Mouse (Mus musculus) ES-Bruce4 (cell line): ENCODE results near the gene Kcnq1. TPM values are rescaled to one million over a fixed set of nuclear protein-coding genes. Genes with fewer than 3 reads are reported as not detected.

Source experiments
- H3K27ac ChIP-seq: 2 replicates; pipeline ENCODE4 v1.5.1; 2012; ENCODE audit warnings: low read length, inconsistent platforms; ENCODE audit not compliant: insufficient read depth
- H3K27me3 ChIP-seq: 2 replicates; pipeline ENCODE4 v1.6.1; 2012; ENCODE audit warnings: mild to moderate bottlenecking, low read length, inconsistent platforms; ENCODE audit not compliant: control insufficient read depth, poor library complexity, insufficient read depth, severe bottlenecking
- H3K36me3 ChIP-seq: 2 replicates; pipeline ENCODE4 v1.6.1; 2012; ENCODE audit warnings: inconsistent platforms, mild to moderate bottlenecking, low read length, moderate library complexity; ENCODE audit not compliant: control insufficient read depth, poor library complexity, insufficient read depth, severe bottlenecking
- H3K4me1 ChIP-seq: one replicate; pipeline ENCODE4 v1.8.1; 2011; ENCODE audit warnings: low read length; ENCODE audit not compliant: control insufficient read depth, insufficient read depth
- H3K4me3 ChIP-seq: 2 replicates; pipeline ENCODE4 v1.5.1; 2011; ENCODE audit warnings: low read depth, mild to moderate bottlenecking, low read length
- H3K9ac ChIP-seq: 2 replicates; pipeline ENCODE4 v1.6.1; 2012; ENCODE audit warnings: low read depth, mild to moderate bottlenecking, inconsistent platforms; ENCODE audit not compliant: poor library complexity, severe bottlenecking
- H3K9me3 ChIP-seq: replicated peaks from 2 replicates; pipeline ENCODE4 v1.6.1; 2012; ENCODE audit warnings: mild to moderate bottlenecking, low read length, inconsistent platforms; ENCODE audit not compliant: control insufficient read depth, poor library complexity, insufficient read depth, severe bottlenecking
- CTCF ChIP-seq: IDR thresholded peaks from one replicate; pipeline ENCODE4 v1.8.1; 2011; ENCODE audit warnings: low read depth, low read length
- EP300 ChIP-seq: IDR thresholded peaks from 2 replicates; pipeline ENCODE4 v1.6.1; 2011; ENCODE audit warnings: low read depth, low read length; ENCODE audit not compliant: insufficient read depth
- POLR2A ChIP-seq: IDR thresholded peaks from one replicate; pipeline ENCODE4 v1.8.1; 2011; ENCODE audit warnings: low read length; ENCODE audit not compliant: insufficient read depth
- polyA plus RNA-seq: library from polyadenylated mRNA; stranded (reverse); fragments of >200 nt; gene quantifications from 2 replicates; pipeline ENCODE4 v1.2.4, GENCODE M21; 2011; ENCODE audit warnings: low read depth; ENCODE audit not compliant: missing spikeins, insufficient read depth, insufficient read length

Gene Kcnq1
- polyA plus RNA-seq, 1 experiment, result not detected

GRCm38 (mm10) chr7:143294690-143295355, 188.7 kb downstream of the Kcnq1 start:
- TF ChIP-seq EP300 (no peak), POLR2A (no peak), CTCF (no peak)
- H3K36me3 ChIP-seq, result no peaks in the 10 kb centered on the region
- H3K9ac ChIP-seq, result peak overlapping the region; percentile 48
- no peaks in the 10 kb centered on the region for H3K4me1 ChIP-seq
- H3K27me3 ChIP-seq, result no peaks in the 10 kb centered on the region
- H3K9me3 ChIP-seq, result peaks cover 3% of the 10 kb centered on the region; the same call in 1 of the 2 replicates
- H3K27ac ChIP-seq, result no peak overlapping the region
- H3K4me3 ChIP-seq, result peak overlapping the region; percentile 81

- no peak overlapping the region for H3K27ac ChIP-seq
- H3K36me3 ChIP-seq, result no peaks in the 10 kb centered on the region
- TF ChIP-seq CTCF (no peak), POLR2A (no peak), EP300 (no peak)
- peaks cover 3% of the 10 kb centered on the region; the same call in 1 of the 2 replicates for H3K9me3 ChIP-seq
- H3K9ac ChIP-seq, result peak overlapping the region; percentile 48
- no peaks in the 10 kb centered on the region for H3K27me3 ChIP-seq
- H3K4me1 ChIP-seq, result no peaks in the 10 kb centered on the region
- H3K4me3 ChIP-seq, result peak overlapping the region; percentile 81
Measured at GRCm38 (mm10) chr7:143295356-143296000, 189.3 kb downstream of the Kcnq1 start.

GRCm38 (mm10) chr7:143296001-143296379, 189.8 kb downstream of the Kcnq1 start:
- H3K9ac ChIP-seq, result peak overlapping the region; percentile 48
- H3K27me3 ChIP-seq, result no peaks in the 10 kb centered on the region; the same call in 1 of the 2 replicates
- no peaks in the 10 kb centered on the region for H3K4me1 ChIP-seq
- H3K36me3 ChIP-seq, result no peaks in the 10 kb centered on the region
- H3K27ac ChIP-seq, result peak overlapping the region; percentile 7; the same call in 1 of the 2 replicates
- H3K4me3 ChIP-seq, result peak overlapping the region; percentile 81
- H3K9me3 ChIP-seq, result peaks cover 3% of the 10 kb centered on the region; the same call in 1 of the 2 replicates
- no peak for TF ChIP-seq CTCF
- TF ChIP-seq EP300, result no peak
- TF ChIP-seq POLR2A, result no peak

- no peak for TF ChIP-seq CTCF
- peak; percentile 98 for TF ChIP-seq POLR2A
- TF ChIP-seq EP300, result peak; percentile 63; the same call in 1 of the 2 replicates
- H3K9me3 ChIP-seq, result peaks cover 3% of the 10 kb centered on the region; the same call in 1 of the 2 replicates
- H3K36me3 ChIP-seq, result no peaks in the 10 kb centered on the region
- H3K4me1 ChIP-seq, result no peaks in the 10 kb centered on the region
- peak overlapping the region; percentile 64 for H3K27ac ChIP-seq
- no peaks in the 10 kb centered on the region; the same call in 1 of the 2 replicates for H3K27me3 ChIP-seq
- H3K4me3 ChIP-seq, result peak overlapping the region; percentile 81
- H3K9ac ChIP-seq, result peak overlapping the region; percentile 48
Measured at GRCm38 (mm10) chr7:143296384-143296801, 190.2 kb downstream of the Kcnq1 start.

DNA sequence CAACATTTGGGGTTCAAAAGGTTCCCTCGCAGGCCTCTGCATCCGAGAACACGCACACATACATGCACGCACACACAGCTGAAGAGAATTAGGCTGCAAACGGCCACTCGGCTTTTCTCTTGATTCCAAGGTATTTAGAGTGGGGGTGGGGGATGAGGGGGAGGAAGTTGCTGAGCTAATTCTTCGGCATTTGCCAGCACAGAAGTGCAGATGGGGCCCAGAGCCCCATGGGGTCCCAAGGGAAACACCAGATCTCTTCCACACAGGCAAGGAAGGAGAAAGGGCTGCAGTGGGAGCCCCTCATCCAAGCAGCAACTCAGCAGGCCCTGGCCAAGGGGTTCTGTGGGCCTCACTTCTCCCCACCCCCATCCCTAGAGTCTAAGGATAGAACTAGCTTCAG, 193.9 kb downstream of the Kcnq1 start:
- Histone ChIP-seq H3K27me3 (no peaks in the 10 kb centered on the region; the same call in 1 of the 2 replicates), H3K27ac (no peak overlapping the region), H3K4me1 (no peaks in the 10 kb centered on the region), H3K4me3 (no peak overlapping the region), H3K9ac (no peak overlapping the region), H3K36me3 (no peaks in the 10 kb centered on the region), H3K9me3 (no peaks in the 10 kb centered on the region)
- TF ChIP-seq EP300 (no peak), CTCF (no peak), POLR2A (no peak)

GRCm38 (mm10) chr7:143300681-143301080, 194.5 kb downstream of the Kcnq1 start:
- no peak overlapping the region for H3K27ac ChIP-seq
- H3K36me3 ChIP-seq, result no peaks in the 10 kb centered on the region
- TF ChIP-seq EP300 (no peak), POLR2A (no peak), CTCF (no peak)
- no peaks in the 10 kb centered on the region for H3K4me1 ChIP-seq
- H3K9me3 ChIP-seq, result no peaks in the 10 kb centered on the region
- no peak overlapping the region for H3K4me3 ChIP-seq
- H3K9ac ChIP-seq, result no peak overlapping the region
- H3K27me3 ChIP-seq, result no peaks in the 10 kb centered on the region; the same call in 1 of the 2 replicates
